Mouse (Mus musculus): ENCODE measurements around the gene Rundc3b.

Gene Rundc3b

GRCm38 (mm10) chr5:8488701-8489297, 134.0 kb downstream of the Rundc3b start:
- no peak for DNase-seq

- DNase-seq, result no peak
These were observed 134.6 kb downstream of the Rundc3b start for GRCm38 (mm10) chr5:8487989-8488700.

DNA sequence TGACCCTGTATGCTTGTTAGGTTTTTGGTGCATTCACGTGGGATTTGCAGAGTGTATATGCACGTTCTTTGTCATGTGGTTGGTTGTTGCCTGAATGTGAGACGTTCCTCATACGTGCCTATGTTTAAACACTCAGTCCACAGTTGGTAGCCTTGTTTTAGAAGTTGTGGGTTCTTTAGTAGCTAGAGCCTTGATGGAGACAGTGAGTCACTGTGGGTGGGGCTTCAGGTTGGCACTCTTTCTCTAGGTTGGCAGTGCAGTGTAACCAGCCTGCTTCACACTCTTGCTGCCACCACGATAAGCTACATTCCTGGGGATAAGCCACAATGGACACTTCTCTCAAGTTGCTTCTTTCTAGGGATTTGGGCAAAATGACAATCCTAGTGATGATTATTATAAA, 166.2 kb downstream of the Rundc3b start:
- DNase-seq, result no peak

GRCm38 (mm10) chr5:8455565-8455964, 167.2 kb downstream of the Rundc3b start:
- DNase-seq, result no peak
